Mouse (Mus musculus): ENCODE measurements around the gene Ppil1.

Ppil1 gene

DNA sequence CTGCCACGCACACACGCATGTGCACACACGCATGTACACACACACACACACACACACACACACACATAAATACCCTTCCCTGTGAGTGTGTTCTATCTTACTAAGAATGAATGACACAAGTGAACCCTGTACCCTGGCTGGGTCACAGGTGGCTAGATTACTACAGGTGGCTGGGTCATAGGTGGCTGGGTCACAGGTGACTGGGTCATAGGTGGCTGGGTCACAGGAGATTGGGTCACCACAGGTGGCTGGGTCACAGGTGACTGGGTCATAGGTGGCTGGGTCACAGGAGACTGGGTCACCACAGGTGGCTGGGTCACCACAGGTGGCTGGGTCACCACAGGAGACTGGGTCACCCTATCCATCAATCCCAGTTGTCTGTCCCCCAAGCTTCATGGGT is 53.9 kb downstream of the Ppil1 start:
- CTCF ChIA-PET = no interaction called here
- POLR2A ChIA-PET = interaction anchor here in 2 of 4 experiments (1.0 to 1.8 kb wide), 4 partner anchors 9 to 26 kb away, joined by 3 to 6 read pairs (median 4); no protein-coding TSS in a partner anchor

DNA sequence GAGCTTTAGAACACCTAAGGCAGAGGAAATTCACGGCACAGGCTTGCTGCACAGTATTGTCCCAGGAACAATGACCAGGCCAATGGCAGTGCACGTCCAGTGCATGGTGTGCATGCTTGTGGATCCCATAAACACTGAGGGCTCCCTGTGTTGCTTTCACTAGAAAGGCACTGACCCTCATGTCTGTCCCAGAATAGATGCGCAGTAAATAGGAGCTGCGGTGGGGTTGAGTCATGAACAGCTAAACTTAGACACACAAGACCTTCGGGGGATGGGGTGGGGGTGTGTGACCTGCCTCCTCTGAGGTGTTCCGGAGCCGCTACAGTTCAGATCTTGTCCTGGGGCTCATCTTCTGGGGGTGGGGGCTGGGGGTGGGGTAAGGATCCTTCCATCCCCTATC is 57.9 kb downstream of the Ppil1 start:
- POLR2A ChIA-PET = interaction anchor here in 3 of 4 experiments (0.6 to 2.1 kb wide), 11 partner anchors 9 to 116 kb away, joined by 3 to 8 read pairs (median 4); partner anchors contain the start of genes BC004004 (in 1 of the 3) and Cdkn1a (in 1 of the 3)
- CTCF ChIA-PET = no interaction called here

GRCm38 (mm10) chr17:29202604-29203003 is 61.4 kb downstream of the Ppil1 start:
- POLR2A ChIA-PET = interaction anchor here in 3 of 4 experiments (0.7 to 1.7 kb wide), 18 partner anchors 9 to 317 kb away, joined by 3 to 6 read pairs (median 3); no protein-coding TSS in a partner anchor

More at GRCm38 (mm10) chr17:29202604-29203003, 61.4 kb downstream of the Ppil1 start:
- CTCF ChIA-PET = interaction anchor here in 1 of 4 experiments (0.9 to 1.3 kb wide), 2 partner anchors 44 to 57 kb away, joined by 3 to 4 read pairs; no protein-coding TSS in a partner anchor
